Mouse (Mus musculus): ENCODE data around the gene Rsrp1. TPM values are rescaled to one million over a fixed set of nuclear protein-coding genes. Genes with fewer than 3 reads are reported as not detected.
A peak's percentile ranks its signal among the peaks of the same experiment; 100 is the strongest.
"Not testable (repeated sequence)": the region's sequence is repeated elsewhere in the genome, so short reads cannot be mapped to it uniquely, and the experiment has no call there.

Gene Rsrp1
- total RNA-seq (2021) (100 to 1,000 TPM; 313 to 460 TPM), polyA plus RNA-seq (2012; rRNA removed) (2,634 and 2,855 TPM in 2 replicates)
- long read RNA-seq, transcript Rsrp1-201 (5 exons, 1,749 nt): minor isoform, 110 of 340 reads
- long read RNA-seq, transcript Rsrp1-204 (4 exons, 3,051 nt): major isoform, 189 of 340 reads
- long read RNA-seq, partial matches to known transcripts: 12 of 340 reads
- long read RNA-seq, other reads (novel, unspliced or antisense): 25 of 340 reads

GRCm38 (mm10) chr4:134923258-134924018 lies at the start of gene Rsrp1:
Rsrp1 (plus strand) TSS chr4:134923592.
- DNase-seq: peak; percentile 97

- DNase-seq: no peak
These were observed 47.2 kb upstream of the Rsrp1 start for GRCm38 (mm10) chr4:134876171-134876570.

- peak; percentile 75 for DNase-seq
These were observed 43.9 kb upstream of the Rsrp1 start for GRCm38 (mm10) chr4:134879410-134879981.

- no peak for DNase-seq
These were observed 43.4 kb upstream of the Rsrp1 start for GRCm38 (mm10) chr4:134880041-134880440.

GRCm38 (mm10) chr4:134883266-134883665 lies 40.1 kb upstream of the Rsrp1 start:
- peak; percentile 47 for DNase-seq

- DNase-seq: no peak
These were observed 39.6 kb upstream of the Rsrp1 start for GRCm38 (mm10) chr4:134883808-134884207.

- no peak for DNase-seq
These were observed 39.0 kb upstream of the Rsrp1 start for GRCm38 (mm10) chr4:134884364-134884763.

- peak; percentile 73 for DNase-seq
These were observed 31.3 kb upstream of the Rsrp1 start for GRCm38 (mm10) chr4:134892096-134892495.

- peak; percentile 91 for DNase-seq
These were observed 26.1 kb upstream of the Rsrp1 start for GRCm38 (mm10) chr4:134897256-134897655.

- no peak for DNase-seq
These were observed 22.3 kb upstream of the Rsrp1 start for GRCm38 (mm10) chr4:134901126-134901525.

GRCm38 (mm10) chr4:134903046-134903445 lies 20.3 kb upstream of the Rsrp1 start:
- peak; percentile 87 for DNase-seq

GRCm38 (mm10) chr4:134911406-134911805 lies 12.0 kb upstream of the Rsrp1 start:
- not testable (repeated sequence) for DNase-seq

GRCm38 (mm10) chr4:134913413-134913812 lies 10.0 kb upstream of the Rsrp1 start:
- DNase-seq: peak; percentile 69

- DNase-seq: no peak
These were observed 9.1 kb upstream of the Rsrp1 start for GRCm38 (mm10) chr4:134914122-134914863.

- DNase-seq: peak; percentile 97
These were observed 8.6 kb upstream of the Rsrp1 start, which contains the start of gene Tmem50a for GRCm38 (mm10) chr4:134914864-134915209. Tmem50a (minus strand) TSS chr4:134915024.

- peak; percentile 24 for DNase-seq
These were observed 8.0 kb upstream of the Rsrp1 start for GRCm38 (mm10) chr4:134915223-134916050.

- no peak for DNase-seq
These were observed 6.2 kb upstream of the Rsrp1 start for GRCm38 (mm10) chr4:134917194-134917593.

GRCm38 (mm10) chr4:134918381-134918780 lies 5.0 kb upstream of the Rsrp1 start:
- DNase-seq: peak; percentile 75

GRCm38 (mm10) chr4:134919733-134920540 lies 3.5 kb upstream of the Rsrp1 start:
- DNase-seq: no peak

- no peak for DNase-seq
These were observed 2.8 kb upstream of the Rsrp1 start for GRCm38 (mm10) chr4:134920631-134921030.

- no peak for DNase-seq
These were observed 1.7 kb upstream of the Rsrp1 start for GRCm38 (mm10) chr4:134921703-134922102.

All from adrenal gland, adult 2 months (tissue).